Mouse (Mus musculus) hindbrain, embryonic 11.5 days (tissue): ENCODE results near the gene Prss35. TPM values are rescaled to one million over a fixed set of nuclear protein-coding genes. Genes with fewer than 3 reads are reported as not detected.

ENCODE experiments used
- ATAC-seq: fragments of 200-750 bp; cut with Nextera tagmentation; 2 replicates; pipeline ENCODE4 v1.8.0; 2017; ENCODE audit warnings: mild to moderate bottlenecking, moderate TSS enrichment, moderate library complexity; ENCODE audit not compliant: low FRiP score
- DNase-seq: peaks from one replicate; pipeline ENCODE4 v3.0.0-alpha.2; 2015; ENCODE audit warnings: low spot score
- H3K27ac ChIP-seq: fragments of 300-500 bp; sonication (generic); 2 replicates; pipeline ENCODE4 v1.5.1; 2014; ENCODE audit warnings: mild to moderate bottlenecking, low read depth, low read length
- H3K27me3 ChIP-seq: fragments of 300-500 bp; sonication (generic); 2 replicates; pipeline ENCODE4 v1.6.1; 2014; ENCODE audit warnings: mild to moderate bottlenecking, low read length, moderate library complexity, mixed read lengths; ENCODE audit not compliant: control insufficient read depth, insufficient read depth
- H3K36me3 ChIP-seq: fragments of 300-500 bp; sonication (generic); 2 replicates; pipeline ENCODE4 v1.6.1; 2014; ENCODE audit warnings: mild to moderate bottlenecking, low read length, moderate library complexity, mixed read lengths; ENCODE audit not compliant: control insufficient read depth, insufficient read depth
- H3K4me1 ChIP-seq: fragments of 300-500 bp; sonication (generic); replicated peaks from 2 replicates; pipeline ENCODE4 v1.6.1; 2014; ENCODE audit warnings: low read length, mixed read lengths; ENCODE audit not compliant: control insufficient read depth, insufficient read depth
- H3K4me2 ChIP-seq: fragments of 300-500 bp; sonication (generic); replicated peaks from 2 replicates; pipeline ENCODE4 v1.6.1; 2014; ENCODE audit warnings: mild to moderate bottlenecking, low read depth, low read length
- H3K4me3 ChIP-seq: fragments of 300-500 bp; sonication (generic); 2 replicates; pipeline ENCODE4 v1.5.1; 2014; ENCODE audit warnings: low read depth, low read length
- H3K9ac ChIP-seq: fragments of 300-500 bp; sonication (generic); 2 replicates; pipeline ENCODE4 v1.6.1; 2014; ENCODE audit warnings: low read depth, low read length
- H3K9me3 ChIP-seq: fragments of 300-500 bp; sonication (generic); 2 replicates; pipeline ENCODE4 v1.6.1; 2016; ENCODE audit warnings: low read length; ENCODE audit not compliant: control insufficient read depth
- WGBS: fragments of 180-500 bp; shearing (Covaris S2); extraction: QIAGEN DNeasy Blood & Tissue Kit; methylation state at CpG from one replicate; pipeline ENCODE4 v1.1.7; 2014; 5-methylcytosine and 5-hydroxymethylcytosine counted together
- polyA plus RNA-seq: library from polyadenylated mRNA; unstranded; fragments of >200 nt; fragmentation: Nextera tagmentation; extraction: Ambion mirVana; gene quantifications from 2 replicates; pipeline ENCODE4 v1.2.1, GENCODE M21; 2014

The Prss35 gene
- polyA plus RNA-seq, 1 experiment from 2014 or later = 0.48 TPM

- WGBS = 69% methylated on average over 7 of the region's 7 CpGs
- Histone ChIP-seq H3K36me3 (no peaks in the 10 kb centered on the region), H3K4me1 (no peaks in the 10 kb centered on the region), H3K4me2 (no peak overlapping the region), H3K9ac (no peak overlapping the region), H3K27me3 (no peaks in the 10 kb centered on the region), H3K9me3 (no peaks in the 10 kb centered on the region), H3K4me3 (no peak overlapping the region), H3K27ac (no peak overlapping the region)
- peak; percentile 5 for DNase-seq
- no peak for ATAC-seq
Observed at GRCm38 (mm10) chr9:86725604-86726380, 17.7 kb upstream of the Prss35 start.

GRCm38 (mm10) chr9:86726381-86726720 lies 17.1 kb upstream of the Prss35 start:
- Histone ChIP-seq H3K4me2 (no peak overlapping the region), H3K9ac (no peak overlapping the region), H3K36me3 (no peaks in the 10 kb centered on the region), H3K27ac (no peak overlapping the region), H3K27me3 (no peaks in the 10 kb centered on the region), H3K4me3 (no peak overlapping the region), H3K9me3 (no peaks in the 10 kb centered on the region), H3K4me1 (no peaks in the 10 kb centered on the region)
- WGBS = 86% methylated on average over 5 of the region's 5 CpGs
- DNase-seq = no peak
- no peak for ATAC-seq

GRCm38 (mm10) chr9:86728214-86728814 lies 15.1 kb upstream of the Prss35 start:
- no peaks in the 10 kb centered on the region for H3K27me3 ChIP-seq
- DNase-seq = no peak
- no peaks in the 10 kb centered on the region for H3K9me3 ChIP-seq
- ATAC-seq = no peak
- no peak overlapping the region for H3K27ac ChIP-seq
- no peaks in the 10 kb centered on the region for H3K36me3 ChIP-seq
- H3K4me1 ChIP-seq = no peaks in the 10 kb centered on the region
- no peak overlapping the region for H3K4me3 ChIP-seq
- H3K9ac ChIP-seq = no peak overlapping the region
- no peak overlapping the region for H3K4me2 ChIP-seq
- WGBS = 92% methylated on average over 10 of the region's 10 CpGs

GRCm38 (mm10) chr9:86729084-86729483 lies 14.4 kb upstream of the Prss35 start:
- no peaks in the 10 kb centered on the region for H3K9me3 ChIP-seq
- H3K36me3 ChIP-seq = no peaks in the 10 kb centered on the region
- H3K27me3 ChIP-seq = no peaks in the 10 kb centered on the region
- H3K27ac ChIP-seq = no peak overlapping the region
- H3K4me3 ChIP-seq = no peak overlapping the region
- no peaks in the 10 kb centered on the region for H3K4me1 ChIP-seq
- no peak overlapping the region for H3K4me2 ChIP-seq
- DNase-seq (no peak), ATAC-seq (no peak)
- H3K9ac ChIP-seq = no peak overlapping the region
- 80% methylated on average over 1 of the region's 1 CpGs for WGBS

GRCm38 (mm10) chr9:86729811-86730210 lies 13.6 kb upstream of the Prss35 start:
- Histone ChIP-seq H3K4me2 (no peak overlapping the region), H3K9ac (no peak overlapping the region), H3K27me3 (no peaks in the 10 kb centered on the region), H3K4me3 (no peak overlapping the region), H3K4me1 (no peaks in the 10 kb centered on the region), H3K27ac (no peak overlapping the region), H3K36me3 (no peaks in the 10 kb centered on the region), H3K9me3 (no peaks in the 10 kb centered on the region)
- ATAC-seq (no peak), DNase-seq (no peak)
- 91% methylated on average over 3 of the region's 3 CpGs for WGBS

- H3K9me3 ChIP-seq = no peaks in the 10 kb centered on the region
- H3K27ac ChIP-seq = no peak overlapping the region
- no peak overlapping the region for H3K4me3 ChIP-seq
- H3K4me2 ChIP-seq = no peak overlapping the region
- DNase-seq = no peak
- no peak for ATAC-seq
- no peaks in the 10 kb centered on the region for H3K36me3 ChIP-seq
- H3K4me1 ChIP-seq = no peaks in the 10 kb centered on the region
- no peaks in the 10 kb centered on the region for H3K27me3 ChIP-seq
- H3K9ac ChIP-seq = no peak overlapping the region
Observed at GRCm38 (mm10) chr9:86734357-86734756, 9.1 kb upstream of the Prss35 start.

- Histone ChIP-seq H3K9ac (no peak overlapping the region), H3K27ac (no peak overlapping the region), H3K4me1 (no peaks in the 10 kb centered on the region), H3K9me3 (no peaks in the 10 kb centered on the region), H3K36me3 (no peaks in the 10 kb centered on the region), H3K4me3 (no peak overlapping the region), H3K27me3 (no peaks in the 10 kb centered on the region), H3K4me2 (no peak overlapping the region)
- DNase-seq (no peak), ATAC-seq (no peak)
- WGBS = 81% methylated on average over 9 of the region's 9 CpGs
Observed at GRCm38 (mm10) chr9:86734795-86735194, 8.7 kb upstream of the Prss35 start.

GRCm38 (mm10) chr9:86736991-86737390 lies 6.5 kb upstream of the Prss35 start:
- Histone ChIP-seq H3K27me3 (no peaks in the 10 kb centered on the region), H3K9ac (no peak overlapping the region), H3K4me1 (no peaks in the 10 kb centered on the region), H3K4me2 (no peak overlapping the region), H3K27ac (no peak overlapping the region), H3K4me3 (no peak overlapping the region), H3K36me3 (no peaks in the 10 kb centered on the region), H3K9me3 (no peaks in the 10 kb centered on the region)
- DNase-seq (no peak), ATAC-seq (no peak)
- WGBS = 94% methylated on average over 4 of the region's 4 CpGs

- 96% methylated on average over 1 of the region's 1 CpGs for WGBS
- no peak overlapping the region for H3K9ac ChIP-seq
- H3K27ac ChIP-seq = no peak overlapping the region
- ATAC-seq = no peak
- H3K4me3 ChIP-seq = no peak overlapping the region
- no peaks in the 10 kb centered on the region for H3K4me1 ChIP-seq
- no peak for DNase-seq
- no peaks in the 10 kb centered on the region for H3K27me3 ChIP-seq
- no peak overlapping the region for H3K4me2 ChIP-seq
- H3K9me3 ChIP-seq = no peaks in the 10 kb centered on the region
- no peaks in the 10 kb centered on the region for H3K36me3 ChIP-seq
Observed at GRCm38 (mm10) chr9:86738067-86738466, 5.4 kb upstream of the Prss35 start.
